Mouse (Mus musculus) kidney, embryonic 15.5 days (tissue): ENCODE data around the gene Mrm2. TPM values are rescaled to one million over a fixed set of nuclear protein-coding genes. Genes with fewer than 3 reads are reported as not detected.

ENCODE experiments used
- ATAC-seq: fragments of 200-750 bp; cut with Nextera tagmentation; replicated peaks from 2 replicates; pipeline ENCODE4 v1.8.0; 2017; ENCODE audit warnings: moderate TSS enrichment; ENCODE audit not compliant: low FRiP score
- H3K27ac ChIP-seq: fragments of 300-500 bp; sonication (generic); 2 replicates; pipeline ENCODE4 v1.5.1; 2015; ENCODE audit warnings: mild to moderate bottlenecking, inconsistent platforms
- H3K27me3 ChIP-seq: fragments of 300-500 bp; sonication (generic); 2 replicates; pipeline ENCODE4 v1.6.1; 2015; ENCODE audit warnings: inconsistent platforms
- H3K36me3 ChIP-seq: fragments of 300-500 bp; sonication (generic); 2 replicates; pipeline ENCODE4 v1.6.1; 2015; ENCODE audit warnings: inconsistent platforms
- H3K4me1 ChIP-seq: fragments of 300-500 bp; sonication (generic); 2 replicates; pipeline ENCODE4 v1.6.1; 2015; ENCODE audit warnings: inconsistent platforms
- H3K4me2 ChIP-seq: fragments of 300-500 bp; sonication (generic); 2 replicates; pipeline ENCODE4 v1.6.1; 2015; ENCODE audit warnings: moderate library complexity, mild to moderate bottlenecking, inconsistent platforms
- H3K4me3 ChIP-seq: fragments of 300-500 bp; sonication (generic); replicated peaks from 2 replicates; pipeline ENCODE4 v1.5.1; 2015; ENCODE audit warnings: mild to moderate bottlenecking, inconsistent platforms
- H3K9ac ChIP-seq: fragments of 300-500 bp; sonication (generic); 2 replicates; pipeline ENCODE4 v1.6.1; 2015; ENCODE audit warnings: mild to moderate bottlenecking, inconsistent platforms
- H3K9me3 ChIP-seq: fragments of 300-500 bp; sonication (generic); replicated peaks from 2 replicates; pipeline ENCODE4 v1.6.1; 2016; ENCODE audit warnings: inconsistent platforms
- WGBS: fragments of 180-500 bp; shearing (Covaris S2); methylation state at CpG from one replicate; pipeline ENCODE4 v1.1.7; 2015; ENCODE audit warnings: mixed read lengths; 5-methylcytosine and 5-hydroxymethylcytosine counted together
- polyA plus RNA-seq: library from polyadenylated mRNA; unstranded; fragments of >200 nt; fragmentation: Nextera tagmentation; extraction: Ambion mirVana; gene quantifications from 2 replicates; pipeline ENCODE4 v1.2.1, GENCODE M21; 2015

The Mrm2 gene
- polyA plus RNA-seq, 1 experiment from 2014 or later = 21.0 TPM

DNA sequence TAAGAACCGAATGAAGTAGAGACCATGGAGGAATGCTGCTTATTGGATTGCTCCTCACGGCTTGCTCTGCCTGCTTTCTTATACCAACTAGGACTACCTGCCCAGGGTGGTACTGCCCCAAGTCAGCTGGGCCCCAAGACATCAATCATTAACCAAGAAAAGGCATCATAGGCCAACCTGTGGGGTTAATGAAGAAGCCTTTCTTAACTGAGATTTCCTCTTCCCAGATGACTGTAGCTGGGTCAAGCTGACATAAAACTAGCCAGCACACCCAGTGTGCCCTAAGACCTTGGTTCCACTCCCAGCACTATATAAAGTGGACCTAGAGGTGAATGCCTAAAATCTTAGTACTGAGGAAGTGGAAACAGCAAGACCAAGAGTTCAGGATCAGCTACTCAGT, 42.5 kb downstream of the Mrm2 start:
- H3K9ac ChIP-seq = no peak overlapping the region
- H3K4me3 ChIP-seq = no peak overlapping the region
- peaks cover 71% of the 10 kb centered on the region for H3K36me3 ChIP-seq
- no peaks in the 10 kb centered on the region for H3K27me3 ChIP-seq
- 94% methylated on average over 2 of the region's 2 CpGs for WGBS
- no peak overlapping the region for H3K4me2 ChIP-seq
- H3K9me3 ChIP-seq = no peaks in the 10 kb centered on the region
- no peak for ATAC-seq
- no peaks in the 10 kb centered on the region for H3K4me1 ChIP-seq
- no peak overlapping the region for H3K27ac ChIP-seq

DNA sequence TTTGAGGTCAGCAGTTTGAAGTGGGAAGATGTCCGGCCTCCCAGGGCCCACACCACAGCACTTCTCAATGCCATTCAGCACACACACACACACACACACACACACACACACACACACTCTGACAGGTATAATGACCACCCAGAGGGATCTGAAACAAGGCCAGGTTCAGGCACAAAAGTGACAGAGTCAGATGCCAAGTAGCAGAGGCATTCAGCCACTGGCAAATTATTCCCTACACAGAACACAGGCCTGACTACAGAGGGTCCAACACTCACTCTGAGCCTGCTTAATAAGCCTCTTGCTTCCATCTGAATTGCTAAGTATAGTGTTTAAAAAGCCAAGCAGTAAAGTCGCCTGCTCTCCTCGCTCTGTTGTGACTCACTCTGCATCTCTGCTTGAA, 43.4 kb downstream of the Mrm2 start:
- Histone ChIP-seq H3K27ac (no peak overlapping the region), H3K9ac (no peak overlapping the region), H3K4me1 (no peaks in the 10 kb centered on the region), H3K36me3 (peaks cover 67% of the 10 kb centered on the region), H3K9me3 (no peaks in the 10 kb centered on the region), H3K4me2 (no peak overlapping the region), H3K4me3 (no peak overlapping the region), H3K27me3 (no peaks in the 10 kb centered on the region)
- WGBS = 93% methylated on average over 3 of the region's 3 CpGs
- ATAC-seq = no peak

DNA sequence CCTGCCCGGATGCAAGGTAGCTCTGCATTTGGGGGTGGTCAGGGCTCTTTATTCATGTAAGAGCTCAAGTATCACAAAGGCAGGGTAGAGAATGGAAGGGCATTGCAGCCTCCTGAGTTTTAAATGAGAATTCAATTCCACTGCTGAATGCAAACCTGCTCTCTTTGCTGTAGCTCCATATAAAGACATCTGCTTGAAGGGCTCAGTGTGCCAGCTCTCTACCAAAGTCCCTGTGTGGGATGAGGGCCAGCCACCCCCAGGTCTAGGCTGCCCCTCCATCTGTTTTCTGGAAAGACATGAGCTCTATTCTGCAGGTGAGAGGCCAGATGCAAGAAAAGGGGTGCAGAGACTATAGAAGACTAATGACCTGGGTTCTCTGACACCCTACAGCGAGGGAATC, 46.9 kb downstream of the Mrm2 start:
- 89% methylated on average over 2 of the region's 2 CpGs for WGBS
- Histone ChIP-seq H3K4me1 (no peaks in the 10 kb centered on the region), H3K27me3 (no peaks in the 10 kb centered on the region), H3K27ac (no peak overlapping the region), H3K4me2 (no peak overlapping the region), H3K4me3 (no peak overlapping the region), H3K36me3 (peaks cover 47% of the 10 kb centered on the region), H3K9ac (no peak overlapping the region), H3K9me3 (no peaks in the 10 kb centered on the region)
- no peak for ATAC-seq

DNA sequence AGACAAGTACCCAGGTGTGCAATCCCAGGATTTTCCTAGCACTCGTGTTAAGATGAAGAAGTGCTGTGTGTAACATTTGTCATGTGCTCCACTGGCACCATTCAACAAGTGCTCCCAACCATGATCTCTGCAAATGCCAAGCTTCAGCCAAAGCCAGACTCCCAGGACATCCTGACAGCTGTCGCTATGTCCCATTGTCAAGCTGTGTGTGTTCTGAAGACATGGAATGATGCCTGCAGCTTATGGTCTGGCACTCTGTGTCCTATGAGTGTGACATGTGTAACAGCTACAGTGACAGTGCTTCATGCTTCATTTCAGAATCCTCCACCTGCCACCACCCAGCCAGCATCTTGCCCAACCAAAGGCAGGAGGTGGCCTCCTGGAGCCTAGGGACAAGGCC, 47.7 kb downstream of the Mrm2 start:
- peaks cover 45% of the 10 kb centered on the region for H3K36me3 ChIP-seq

DNA sequence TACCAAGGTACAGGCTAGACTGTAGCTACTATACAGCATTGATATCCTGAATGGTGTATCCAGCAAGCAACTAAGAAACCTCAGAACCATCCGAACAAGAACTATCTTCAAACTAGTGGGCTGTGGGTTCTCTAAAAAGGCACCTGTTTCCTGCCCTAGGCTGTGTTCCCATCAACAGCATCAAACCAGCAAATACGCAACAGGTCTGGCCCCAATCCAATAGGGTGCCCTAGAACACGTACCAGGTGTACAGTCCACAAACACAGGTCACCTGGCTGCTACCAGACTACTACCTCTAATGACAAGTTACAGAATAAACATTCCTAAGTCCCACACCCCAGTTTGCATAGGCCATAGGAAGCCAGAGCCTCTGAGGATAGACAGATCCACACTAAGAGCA, 48.8 kb downstream of the Mrm2 start:
- Histone ChIP-seq H3K4me3 (no peak overlapping the region), H3K9ac (no peak overlapping the region), H3K4me2 (no peak overlapping the region), H3K9me3 (no peaks in the 10 kb centered on the region), H3K36me3 (peaks cover 48% of the 10 kb centered on the region), H3K27me3 (no peaks in the 10 kb centered on the region), H3K27ac (no peak overlapping the region), H3K4me1 (no peaks in the 10 kb centered on the region)
- no peak for ATAC-seq
- WGBS = 93% methylated on average over 3 of the region's 3 CpGs

More for the DNA sequence above, 47.7 kb downstream of the Mrm2 start:
- Histone ChIP-seq H3K4me2 (no peak overlapping the region), H3K4me3 (no peak overlapping the region), H3K9me3 (no peaks in the 10 kb centered on the region), H3K27me3 (no peaks in the 10 kb centered on the region), H3K27ac (no peak overlapping the region), H3K9ac (no peak overlapping the region), H3K4me1 (no peaks in the 10 kb centered on the region)
- no peak for ATAC-seq
- 90% methylated on average over 2 of the region's 2 CpGs for WGBS

DNA sequence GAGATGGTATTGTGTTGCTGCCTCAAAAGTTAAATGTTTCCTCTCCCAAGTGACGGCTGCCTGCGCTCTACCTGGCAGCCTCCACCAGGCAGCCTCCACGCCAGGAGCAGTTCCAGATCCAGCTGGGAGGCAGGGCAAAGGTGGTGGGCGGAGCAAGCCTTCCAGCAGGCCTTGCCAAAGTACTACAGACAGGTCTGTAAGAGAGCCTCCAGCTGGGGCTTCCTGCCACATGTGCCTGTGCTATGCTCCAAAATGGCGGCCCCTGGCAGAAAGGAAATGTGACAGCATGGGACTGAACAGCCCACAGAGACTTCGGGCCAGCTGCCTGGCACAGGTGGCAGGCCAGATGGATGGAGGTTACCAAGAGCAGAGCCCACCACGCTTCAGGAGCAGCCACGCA, 49.3 kb downstream of the Mrm2 start:
- 76% methylated on average over 8 of the region's 8 CpGs for WGBS
- Histone ChIP-seq H3K27ac (no peak overlapping the region), H3K27me3 (no peaks in the 10 kb centered on the region), H3K36me3 (peaks cover 51% of the 10 kb centered on the region), H3K4me1 (no peaks in the 10 kb centered on the region), H3K9me3 (no peaks in the 10 kb centered on the region), H3K4me3 (no peak overlapping the region), H3K4me2 (no peak overlapping the region), H3K9ac (no peak overlapping the region)
- ATAC-seq = no peak

DNA sequence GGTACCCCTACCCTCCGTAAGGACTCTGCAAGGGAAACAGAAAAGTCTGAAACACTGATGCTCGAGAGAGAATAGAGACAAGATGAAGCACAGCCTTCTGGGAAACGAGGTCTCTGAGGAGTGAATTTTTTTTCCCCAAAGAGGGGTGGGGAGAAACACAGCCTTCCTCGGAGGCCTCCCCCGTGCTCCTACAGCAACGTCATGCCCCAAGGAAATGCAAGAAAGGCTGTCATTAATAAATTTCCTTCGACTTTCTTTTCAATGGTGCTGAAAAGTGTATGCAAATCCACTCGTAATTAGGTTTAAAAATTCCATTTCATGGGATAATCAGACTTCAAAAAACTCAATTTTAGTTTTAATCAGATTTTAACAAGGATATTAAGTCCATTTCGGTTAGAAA, 51.5 kb downstream of the Mrm2 start:
- H3K4me1 ChIP-seq = no peaks in the 10 kb centered on the region
- no peak for ATAC-seq
- H3K4me2 ChIP-seq = no peak overlapping the region
- H3K27ac ChIP-seq = no peak overlapping the region
- no peak overlapping the region for H3K9ac ChIP-seq
- H3K36me3 ChIP-seq = peaks cover 54% of the 10 kb centered on the region
- no peaks in the 10 kb centered on the region for H3K9me3 ChIP-seq
- H3K27me3 ChIP-seq = no peaks in the 10 kb centered on the region
- H3K4me3 ChIP-seq = no peak overlapping the region
- WGBS = 72% methylated on average over 9 of the region's 9 CpGs

Other genes with a start within 250 kb of the Mrm2 start
- 46.5 and 53.0 TPM in 2 replicates for gene Mad1l1, start 10.3 kb downstream of the Mrm2 start, polyA plus RNA-seq
- 54.8 and 60.1 TPM in 2 replicates for gene Nudt1, start 10.2 kb downstream of the Mrm2 start, polyA plus RNA-seq
- gene Snx8, start 57.4 kb upstream of the Mrm2 start, polyA plus RNA-seq = 25.3 and 27.0 TPM in 2 replicates
- gene Eif3b, start 87.4 kb upstream of the Mrm2 start, polyA plus RNA-seq = 116 and 127 TPM in 2 replicates
- gene Gm4869, start 113.7 kb upstream of the Mrm2 start, polyA plus RNA-seq = not detected in 2 replicates
- 21.9 and 22.4 TPM in 2 replicates for gene Chst12, start 173.7 kb upstream of the Mrm2 start, polyA plus RNA-seq
- 0.45 TPM in 1 of 2 replicates, not detected in the other for gene Grifin, start 233.2 kb upstream of the Mrm2 start, polyA plus RNA-seq